8 mouse cellular contexts compared by ENCODE assay signal in the genomic region with DNA sequence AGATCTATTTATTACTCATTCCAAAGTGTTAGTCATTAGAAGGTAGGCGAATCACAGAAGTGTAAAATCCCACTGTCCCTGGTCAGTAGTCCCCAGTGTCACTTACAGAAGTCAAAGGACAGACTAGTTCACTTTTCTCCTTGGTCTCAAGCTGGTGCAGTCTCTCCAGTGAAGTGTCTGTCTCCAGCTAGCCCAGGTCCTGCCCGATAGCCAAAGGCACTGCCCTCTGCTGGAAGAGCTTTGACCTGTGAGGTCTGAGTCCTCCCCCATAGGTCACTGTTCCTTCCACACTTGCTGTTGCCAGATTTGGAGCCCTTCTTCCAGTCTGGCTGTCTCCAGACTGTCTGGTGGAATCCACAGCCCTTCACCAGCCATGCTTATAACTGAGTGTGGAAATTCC. TPM values are rescaled to one million over a fixed set of nuclear protein-coding genes. Genes with fewer than 3 reads are reported as not detected.
DNase-seq lines count a peak whose midpoint lies in the region; TF ChIP-seq lines count a peak whose summit lies in the region.

No protein-coding gene starts in this region.

- H3K27me3 ChIP-seq in testis, adult 2 months (ENCODE audit: control insufficient read depth, insufficient read depth, low read length) = no peaks in the 10 kb centered on the region

- no peak for TF ChIP-seq POLR2A in testis, adult 2 months (IDR thresholded peaks at IDR 0.05; ENCODE audit: control insufficient read depth, low read depth, low read length)

- H3K36me3 ChIP-seq in testis, adult 2 months (ENCODE audit: control insufficient read depth, insufficient read depth, low read length) = no peaks in the 10 kb centered on the region

- DNase-seq in thymus, adult 18-20 months = peak; percentile 5 to 6
- no peak for DNase-seq in thymus, postnatal 0 days (ENCODE audit: low spot score)
- peak; percentile 46 for DNase-seq in brain, adult 2 months (ENCODE audit: low read depth, low spot score)
- peak; percentile 72 for DNase-seq in gastrocnemius, adult 2 months
- peak; percentile 31 to 65 for DNase-seq in kidney, adult 8-10 months
- peak; percentile 76 for DNase-seq in lung, postnatal 36 days
- DNase-seq in left cerebral cortex, adult 11 months (ENCODE audit: low spot score) = no peak

- intact Hi-C loops in gastrocnemius, adult 2 months (cut with DNase I) = loop anchor here (1.0 to 5.0 kb wide), 2 partner anchors 13 to 343 kb away; no protein-coding TSS in a partner anchor

- peak overlapping the region; percentile 95 for H3K27ac ChIP-seq in gastrocnemius, adult 2 months
- H3K27ac ChIP-seq in testis, adult 2 months (ENCODE audit: control insufficient read depth, insufficient read depth, low read depth, low read length) = no peak overlapping the region; the same call in 1 of the 2 replicates

- TF ChIP-seq CTCF in gastrocnemius, adult 2 months (IDR thresholded peaks at IDR 0.05) = peak; percentile 68
- peak; percentile 23; the same call in 1 of the 2 replicates for TF ChIP-seq CTCF in testis, adult 2 months (IDR thresholded peaks at IDR 0.05; ENCODE audit: control insufficient read depth, insufficient read depth, insufficient replicate concordance, low read depth, low read length)

- H3K4me1 ChIP-seq in testis, adult 2 months (ENCODE audit: control insufficient read depth, insufficient read depth, low read length) = peaks cover 3% of the 10 kb centered on the region; the same call in 1 of the 2 replicates

- peak overlapping the region; percentile 83 for H3K4me3 ChIP-seq in gastrocnemius, adult 2 months
- no peak overlapping the region for H3K4me3 ChIP-seq in testis, adult 2 months (ENCODE audit: control insufficient read depth, low read depth, low read length)

RNA-seq across cellular contexts. Expression of a gene that starts 2.1 kb away (rescaled TPM):
- polyA plus RNA-seq in thymus, postnatal 0 days (2015; fragmentation: Nextera tagmentation; extraction: Ambion mirVana) = 38.3 and 40.4 TPM in 2 replicates
- total RNA-seq in gastrocnemius, adult 2 months (2021) = 10 to 100 TPM; 21.8 to 23.3 TPM
- 0.89 and 1.5 TPM in 2 replicates for polyA plus RNA-seq in testis, adult 2 months (2012; rRNA removed)

Comparison
In these comparisons a context has a peak if more than half of its experiments do, and no peak if none do; other contexts are left out.
1. DNase-seq: peak in thymus, adult 18-20 months (2 of 2), brain, adult 2 months (single experiment), gastrocnemius, adult 2 months (single experiment), kidney, adult 8-10 months (2 of 2) and lung, postnatal 36 days (single experiment); none in thymus, postnatal 0 days (single experiment) and left cerebral cortex, adult 11 months (single experiment).
2. RNA of a gene that starts 2.1 kb away (polyA plus RNA-seq): 38.3 to 40.4 TPM in thymus, postnatal 0 days; 0.89 to 1.5 TPM in testis, adult 2 months; every median in the first group is over 10 times any median in the second.